Mouse (Mus musculus) cerebellum, adult 18-20 months (tissue): ENCODE results near the gene Myh10.
A peak's percentile ranks its signal among the peaks of the same experiment; 100 is the strongest.
"Not testable (repeated sequence)": the region's sequence is repeated elsewhere in the genome, so short reads cannot be mapped to it uniquely, and the experiment has no call there.

Experiments
- DNase-seq, 2 experiments: peaks; one replicate each; pipeline ENCODE4 v3.0.0; 2021

Myh10 gene

GRCm38 (mm10) chr11:68798258-68798657 is 106.9 kb downstream of the Myh10 start:
- DNase-seq: no peak

GRCm38 (mm10) chr11:68805148-68805547 is 113.8 kb downstream of the Myh10 start:
- DNase-seq: peak; percentile 45 to 47

GRCm38 (mm10) chr11:68807787-68808186 is 116.4 kb downstream of the Myh10 start:
- DNase-seq: peak; percentile 77 to 88

DNA sequence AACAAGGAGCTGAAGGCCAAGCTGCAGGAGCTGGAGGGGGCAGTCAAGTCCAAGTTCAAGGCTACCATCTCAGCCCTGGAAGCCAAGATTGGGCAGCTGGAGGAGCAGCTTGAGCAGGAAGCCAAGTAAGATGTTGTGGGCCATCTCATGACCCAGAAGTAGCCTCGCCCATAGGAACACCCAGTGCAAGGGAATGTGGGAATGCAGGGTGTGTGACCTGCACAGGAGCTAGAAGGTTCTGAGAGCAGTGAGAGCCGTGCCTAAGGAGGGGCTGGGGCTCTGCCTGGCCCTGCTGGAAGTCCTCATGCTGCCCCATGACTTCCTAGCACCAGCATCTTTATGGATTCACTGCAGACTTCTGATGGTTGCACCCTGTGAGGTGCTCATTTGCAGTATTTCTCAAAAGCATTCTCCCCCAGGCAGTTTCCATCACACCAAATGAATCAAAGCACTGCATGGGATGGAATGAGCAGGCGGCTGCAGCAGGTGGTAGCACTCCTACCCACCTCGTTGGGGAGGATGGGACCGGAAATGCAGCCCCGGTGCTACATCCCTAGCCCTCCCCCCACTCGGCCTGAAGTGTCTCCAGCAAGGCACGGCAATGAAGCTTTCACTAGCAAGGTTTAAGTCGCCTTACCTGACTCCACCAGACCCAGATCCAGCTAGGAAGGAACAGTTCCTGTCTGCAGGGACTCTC is 120.7 kb downstream of the Myh10 start:
- no peak for DNase-seq

DNA sequence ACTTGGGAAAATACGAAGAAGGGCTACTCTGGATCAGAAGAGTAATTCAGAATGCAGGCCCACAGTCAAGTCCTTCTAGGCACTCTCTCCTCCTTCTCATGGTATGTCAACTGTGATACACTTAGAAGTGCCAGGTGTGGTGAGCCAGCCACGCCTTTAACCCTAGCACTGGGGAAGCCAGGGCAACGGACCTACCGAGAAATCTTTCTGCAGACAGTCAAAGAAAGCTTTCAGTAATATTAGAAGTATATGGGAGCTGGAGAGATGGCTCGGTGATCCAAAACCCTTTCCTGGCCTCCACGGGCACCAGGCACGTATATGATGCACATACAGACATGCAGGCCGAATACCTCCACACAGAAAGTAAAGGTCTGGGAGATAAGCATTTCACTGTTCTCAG is 127.1 kb downstream of the Myh10 start:
- DNase-seq: no peak

GRCm38 (mm10) chr11:68819226-68819805 is 128.0 kb downstream of the Myh10 start:
- peak; percentile 57 to 59 for DNase-seq

- DNase-seq: no peak
These were observed 131.0 kb downstream of the Myh10 start for GRCm38 (mm10) chr11:68822326-68822725.

DNA sequence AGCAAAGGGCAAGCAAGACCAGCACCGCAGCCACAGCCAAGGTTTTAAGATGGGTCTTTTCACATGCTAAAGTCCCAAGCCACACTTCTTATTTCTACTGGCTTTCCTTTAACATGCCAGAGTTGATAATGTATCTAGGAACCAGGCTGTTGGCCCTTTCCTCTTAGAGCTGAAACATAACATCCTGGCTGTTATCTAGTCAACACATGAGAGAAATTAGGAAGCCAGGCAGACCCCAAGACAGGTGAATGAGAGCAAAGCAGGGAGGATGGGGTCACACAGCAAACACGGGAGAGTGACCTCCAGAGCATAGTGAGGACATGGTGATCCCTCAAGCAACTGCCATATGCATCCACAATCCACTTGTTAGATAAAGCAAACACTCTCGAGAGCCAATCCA is 135.4 kb downstream of the Myh10 start:
- DNase-seq: no peak

- not testable (repeated sequence) for DNase-seq
These were observed 140.2 kb downstream of the Myh10 start for GRCm38 (mm10) chr11:68831580-68831979.

GRCm38 (mm10) chr11:68832793-68833192 is 141.4 kb downstream of the Myh10 start:
- no peak for DNase-seq

DNA sequence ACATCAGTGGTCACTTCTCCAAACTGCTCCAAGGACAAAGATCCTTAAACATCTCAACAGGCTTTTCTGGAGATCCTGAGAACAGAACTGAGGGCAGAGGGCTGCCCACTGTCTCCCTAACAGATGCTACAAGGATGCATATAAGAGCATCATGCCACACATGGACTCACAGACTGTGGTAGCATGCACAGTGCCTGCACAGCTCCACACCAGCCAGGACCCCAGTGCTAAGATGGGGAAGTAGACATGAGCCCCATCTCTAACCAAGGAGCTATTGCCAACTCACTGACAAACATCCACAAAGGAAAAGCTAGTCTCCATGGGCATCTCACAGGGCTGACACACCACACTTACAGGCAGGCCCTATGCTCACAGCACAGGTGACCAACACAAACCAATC is 142.2 kb downstream of the Myh10 start:
- no peak for DNase-seq

- DNase-seq: no peak
These were observed 143.7 kb downstream of the Myh10 start for GRCm38 (mm10) chr11:68835034-68835433.

DNA sequence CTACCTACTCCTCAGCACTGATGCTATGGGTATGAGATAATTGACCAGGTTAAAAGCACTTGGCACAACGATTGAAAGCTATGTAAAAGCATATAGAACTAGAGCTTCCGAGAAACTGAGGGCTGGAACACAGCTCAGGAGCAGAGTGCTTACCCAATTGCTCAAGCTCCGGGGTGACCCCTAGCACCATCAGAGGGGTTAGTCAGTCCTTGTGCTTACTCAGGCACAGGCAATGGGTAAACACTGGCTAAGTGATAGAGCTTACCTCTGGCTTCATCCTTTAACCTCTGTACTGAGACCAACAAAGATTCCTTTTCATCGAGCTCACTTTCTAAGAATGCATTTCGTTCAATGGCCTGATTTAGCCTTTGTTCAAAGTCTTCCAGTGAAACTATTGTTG is 148.2 kb downstream of the Myh10 start:
- DNase-seq: no peak

DNA sequence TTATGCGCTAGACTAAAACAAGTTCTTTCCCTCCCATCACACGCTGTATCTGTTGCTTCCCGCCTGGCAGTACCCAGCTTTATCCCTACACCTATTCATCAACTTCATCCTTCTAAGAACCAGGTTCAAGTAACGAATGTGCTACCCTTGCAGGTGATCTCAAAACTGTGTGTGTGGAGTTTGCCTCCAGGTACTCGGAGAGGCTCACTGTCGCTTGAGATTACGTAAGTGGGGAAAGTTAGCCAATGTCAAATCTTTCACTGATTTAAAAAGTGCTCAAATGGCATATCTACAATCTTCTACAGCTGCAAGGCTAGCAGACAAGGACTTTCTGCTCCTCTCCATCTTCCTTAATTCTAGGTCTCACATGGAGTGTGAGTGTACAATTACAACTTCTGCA is 159.5 kb downstream of the Myh10 start:
- DNase-seq: no peak

- DNase-seq: no peak
These were observed 160.5 kb downstream of the Myh10 start for GRCm38 (mm10) chr11:68851644-68852485.

DNA sequence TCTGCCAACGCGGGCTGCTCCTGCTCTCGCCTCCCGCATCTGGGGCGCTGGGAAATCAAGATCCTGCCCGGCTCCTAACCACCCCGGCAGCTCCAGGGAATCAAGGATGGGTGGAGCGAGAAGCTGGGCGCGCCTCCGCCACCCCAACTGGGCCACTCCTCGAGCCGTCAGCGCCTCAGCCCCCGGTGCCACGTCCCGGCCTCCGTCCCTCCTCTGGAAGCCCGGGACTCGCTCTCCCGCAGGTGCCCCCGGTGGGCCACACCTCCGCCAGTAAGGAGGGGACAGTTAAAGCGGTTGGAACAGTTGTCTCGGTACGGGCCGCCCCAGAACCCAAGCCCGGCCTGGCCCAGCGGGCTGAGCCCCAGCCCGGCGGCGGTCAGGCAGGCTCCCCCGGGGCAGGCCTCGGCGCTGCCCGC is 161.1 kb downstream of the Myh10 start:
- DNase-seq: peak in 1 of 2 experiments; percentile 67

DNA sequence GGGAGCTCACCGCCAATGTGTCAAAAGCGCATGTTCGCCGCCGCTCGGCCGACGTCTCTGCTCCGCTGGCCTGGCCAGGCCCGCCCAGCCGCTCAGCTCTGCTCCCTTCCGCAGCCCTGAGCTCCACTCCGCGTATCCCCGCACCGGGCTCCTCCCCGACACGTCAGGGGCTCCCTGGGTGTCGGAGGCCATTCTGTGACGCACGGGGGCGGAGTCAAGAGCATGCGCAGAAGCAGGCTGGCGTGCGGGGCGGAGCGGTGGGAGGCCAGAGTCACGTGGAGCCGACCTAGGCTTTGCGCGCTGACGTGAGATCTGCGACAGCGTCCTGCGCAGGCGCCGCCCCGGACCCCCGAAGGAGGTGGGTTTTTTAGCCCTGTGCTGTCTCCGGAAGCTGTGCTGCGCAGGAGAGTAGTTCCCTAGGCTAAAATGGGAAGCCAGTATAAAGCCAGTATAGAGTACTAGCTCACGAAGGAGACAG is 161.6 kb downstream of the Myh10 start:
- peak; percentile 100 for DNase-seq

- peak; percentile 9 to 29 for DNase-seq
These were observed 162.4 kb downstream of the Myh10 start for GRCm38 (mm10) chr11:68853611-68854401.

- no peak for DNase-seq
These were observed 163.3 kb downstream of the Myh10 start for GRCm38 (mm10) chr11:68854621-68855020.

DNA sequence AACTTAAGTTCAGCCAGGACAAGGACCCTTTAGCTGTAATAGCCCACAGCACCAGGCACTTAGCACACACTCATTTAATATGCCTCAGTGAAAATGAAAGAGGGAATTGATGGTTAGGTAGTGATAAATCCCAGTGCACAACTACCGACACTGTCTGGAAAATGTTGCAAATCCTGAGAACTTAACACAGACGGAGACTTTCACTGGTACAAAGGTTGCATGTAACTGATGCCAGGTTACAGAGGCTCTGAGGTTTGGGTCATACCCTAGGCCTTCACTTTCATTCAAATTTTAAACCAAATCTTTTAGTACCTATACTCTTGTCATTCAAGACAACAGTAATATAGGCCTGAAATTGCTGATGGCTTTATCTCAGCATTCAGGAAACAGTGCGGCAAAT is 166.0 kb downstream of the Myh10 start:
- no peak for DNase-seq

GRCm38 (mm10) chr11:68859943-68860593 is 168.7 kb downstream of the Myh10 start:
- no peak for DNase-seq

GRCm38 (mm10) chr11:68862260-68862659 is 170.9 kb downstream of the Myh10 start:
- DNase-seq: no peak
